Mouse (Mus musculus) forebrain, embryonic 12.5 days (tissue): ENCODE results near the gene A630089N07Rik. TPM values are rescaled to one million over a fixed set of nuclear protein-coding genes. Genes with fewer than 3 reads are reported as not detected.
A peak's percentile ranks its signal among the peaks of the same experiment; 100 is the strongest.
"Not testable (repeated sequence)": the region's sequence is repeated elsewhere in the genome, so short reads cannot be mapped to it uniquely, and the experiment has no call there.

Source experiments
- ATAC-seq: fragments of 200-750 bp; cut with Nextera tagmentation; 2 replicates; pipeline ENCODE4 v1.8.0; 2017; ENCODE audit warnings: moderate TSS enrichment; ENCODE audit not compliant: low FRiP score
- H3K27ac ChIP-seq: fragments of 300-500 bp; sonication (generic); 2 replicates; pipeline ENCODE4 v1.5.1; 2016; ENCODE audit warnings: mild to moderate bottlenecking
- H3K27me3 ChIP-seq: fragments of 300-500 bp; sonication (generic); 2 replicates; pipeline ENCODE4 v1.6.1; 2016; ENCODE audit warnings: mild to moderate bottlenecking
- H3K36me3 ChIP-seq: fragments of 300-500 bp; sonication (generic); replicated peaks from 2 replicates; pipeline ENCODE4 v1.6.1; 2016; ENCODE audit warnings: mild to moderate bottlenecking
- H3K4me1 ChIP-seq: fragments of 300-500 bp; sonication (generic); 2 replicates; pipeline ENCODE4 v1.6.1; 2016
- H3K4me2 ChIP-seq: fragments of 300-500 bp; sonication (generic); 2 replicates; pipeline ENCODE4 v1.6.1; 2016; ENCODE audit warnings: mild to moderate bottlenecking, moderate library complexity
- H3K4me3 ChIP-seq: fragments of 300-500 bp; sonication (generic); replicated peaks from 2 replicates; pipeline ENCODE4 v1.5.1; 2016; ENCODE audit warnings: mild to moderate bottlenecking
- H3K9ac ChIP-seq: fragments of 300-500 bp; sonication (generic); 2 replicates; pipeline ENCODE4 v1.6.1; 2016; ENCODE audit warnings: mild to moderate bottlenecking
- H3K9me3 ChIP-seq: fragments of 300-500 bp; sonication (generic); 2 replicates; pipeline ENCODE4 v1.6.1; 2016
- WGBS: fragments of 180-500 bp; shearing (Covaris S2); methylation state at CpG from one replicate; pipeline ENCODE4 v1.1.7; 2016; 5-methylcytosine and 5-hydroxymethylcytosine counted together
- polyA plus RNA-seq: library from polyadenylated mRNA; unstranded; fragments of >200 nt; fragmentation: Nextera tagmentation; extraction: Ambion mirVana; gene quantifications from 2 replicates; pipeline ENCODE4 v1.2.1, GENCODE M21; 2016

The A630089N07Rik gene
- 24.1 and 30.6 TPM in 2 replicates for polyA plus RNA-seq

- WGBS: under 1% methylated on average over 25 of the region's 25 CpGs
- H3K4me1 ChIP-seq, H3K36me3 ChIP-seq, H3K27me3 ChIP-seq, H3K9me3 ChIP-seq: not testable (repeated sequence)
- H3K4me3 ChIP-seq: peak within 1 kb of the TSS; percentile 74
- H3K9ac ChIP-seq: peak within 1 kb of the TSS; percentile 62
- H3K27ac ChIP-seq: peak within 1 kb of the TSS; percentile 82
- H3K4me2 ChIP-seq: peak within 1 kb of the TSS; percentile 65
- ATAC-seq: peak; percentile 98
Observed at GRCm38 (mm10) chr16:98081889-98082818, at the start of gene A630089N07Rik. A630089N07Rik (minus strand) TSS chr16:98082450.

- H3K9me3 ChIP-seq: peaks cover 4% of the 10 kb centered on the region
- no peak overlapping the region for H3K4me3 ChIP-seq
- no peaks in the 10 kb centered on the region for H3K36me3 ChIP-seq
- no peak for ATAC-seq
- H3K9ac ChIP-seq: no peak overlapping the region
- H3K4me2 ChIP-seq: no peak overlapping the region
- no peak overlapping the region for H3K27ac ChIP-seq
- no peaks in the 10 kb centered on the region for H3K27me3 ChIP-seq
- 97% methylated on average over 11 of the region's 11 CpGs for WGBS
- H3K4me1 ChIP-seq: no peaks in the 10 kb centered on the region
Observed at GRCm38 (mm10) chr16:98107109-98107508, 24.9 kb upstream of the A630089N07Rik start.

- H3K4me2 ChIP-seq: peak overlapping the region; percentile 65
- WGBS: under 1% methylated on average over 9 of the region's 9 CpGs
- H3K9me3 ChIP-seq, H3K36me3 ChIP-seq, H3K27me3 ChIP-seq, H3K4me1 ChIP-seq: not testable (repeated sequence)
- peak overlapping the region; percentile 82 for H3K27ac ChIP-seq
- peak overlapping the region; percentile 62 for H3K9ac ChIP-seq
- ATAC-seq: peak; percentile 70; the same call in 1 of the 2 replicates
- peak overlapping the region; percentile 74 for H3K4me3 ChIP-seq
Observed at GRCm38 (mm10) chr16:98081550-98081888, 731 bp downstream of the A630089N07Rik start.

- Histone ChIP-seq H3K27ac (peak overlapping the region; percentile 82), H3K9ac (0 out of 2 replicates have a peak overlapping the region, but pooled peaks have one; percentile 62), H3K4me3 (peak overlapping the region; percentile 74), H3K4me2 (peak overlapping the region; percentile 65)
- not testable (repeated sequence) for H3K36me3 ChIP-seq, H3K27me3 ChIP-seq, H3K4me1 ChIP-seq, H3K9me3 ChIP-seq, ATAC-seq
- 83% methylated on average over 1 of the region's 1 CpGs for WGBS
Observed at GRCm38 (mm10) chr16:98081140-98081539, 1.1 kb downstream of the A630089N07Rik start.

DNA sequence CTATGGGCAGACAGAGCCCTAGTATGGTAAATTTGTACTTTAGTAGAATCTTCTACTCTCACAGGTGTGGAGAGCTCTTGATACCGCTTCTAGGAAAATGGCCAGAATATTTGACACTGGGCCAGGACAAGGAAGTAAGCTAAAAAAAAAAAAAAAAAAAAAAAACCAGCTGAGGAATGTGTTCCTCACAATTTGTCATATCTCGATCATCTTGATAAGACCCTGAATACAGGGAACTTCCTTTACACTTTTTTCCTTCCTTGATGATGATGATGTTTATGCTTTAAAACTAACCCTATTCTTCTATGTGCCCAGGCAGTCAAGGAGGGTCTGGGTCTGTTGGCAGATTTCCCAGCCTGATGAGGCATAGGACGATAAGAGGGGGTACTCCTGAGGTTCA lies 2.9 kb downstream of the A630089N07Rik start:
- 94% methylated on average over 3 of the region's 3 CpGs for WGBS
- H3K27ac ChIP-seq, H3K4me3 ChIP-seq, H3K4me2 ChIP-seq, H3K9ac ChIP-seq, H3K4me1 ChIP-seq, H3K27me3 ChIP-seq, ATAC-seq: not testable (repeated sequence)
- peaks cover 11% of the 10 kb centered on the region for H3K36me3 ChIP-seq
- peaks cover 17% of the 10 kb centered on the region for H3K9me3 ChIP-seq

DNA sequence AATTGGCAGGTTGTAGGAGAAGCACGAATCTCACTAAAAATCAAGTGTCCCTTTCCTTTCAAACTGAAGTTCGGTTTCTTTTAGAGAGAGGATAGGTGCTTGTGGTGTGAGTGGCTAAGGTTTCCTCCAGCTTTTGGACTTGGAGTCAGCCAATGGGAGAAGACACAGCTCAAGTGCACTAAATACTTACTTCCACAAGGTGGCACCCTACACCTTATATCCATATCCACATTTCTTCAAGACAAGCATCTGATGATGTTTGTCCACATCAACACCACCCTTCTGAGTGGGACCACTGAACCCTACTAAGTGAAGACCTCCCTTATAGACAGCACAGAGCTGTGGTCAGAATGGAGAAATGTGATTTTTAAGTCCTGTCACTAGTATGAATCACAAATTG lies 40.6 kb downstream of the A630089N07Rik start:
- no peaks in the 10 kb centered on the region for H3K4me1 ChIP-seq
- no peak overlapping the region for H3K9ac ChIP-seq
- no peak overlapping the region for H3K27ac ChIP-seq
- 87% methylated on average over 2 of the region's 2 CpGs for WGBS
- no peak overlapping the region for H3K4me3 ChIP-seq
- H3K9me3 ChIP-seq: no peaks in the 10 kb centered on the region; the same call in 1 of the 2 replicates
- ATAC-seq: no peak
- no peaks in the 10 kb centered on the region for H3K27me3 ChIP-seq
- H3K36me3 ChIP-seq: peaks cover 15% of the 10 kb centered on the region
- no peak overlapping the region for H3K4me2 ChIP-seq

GRCm38 (mm10) chr16:98034971-98035370 lies 47.3 kb downstream of the A630089N07Rik start:
- not testable (repeated sequence) for H3K9me3 ChIP-seq, H3K4me3 ChIP-seq, H3K9ac ChIP-seq, H3K4me2 ChIP-seq, ATAC-seq, H3K27ac ChIP-seq, H3K36me3 ChIP-seq, H3K27me3 ChIP-seq, H3K4me1 ChIP-seq
- 97% methylated on average over 2 of the region's 2 CpGs for WGBS

DNA sequence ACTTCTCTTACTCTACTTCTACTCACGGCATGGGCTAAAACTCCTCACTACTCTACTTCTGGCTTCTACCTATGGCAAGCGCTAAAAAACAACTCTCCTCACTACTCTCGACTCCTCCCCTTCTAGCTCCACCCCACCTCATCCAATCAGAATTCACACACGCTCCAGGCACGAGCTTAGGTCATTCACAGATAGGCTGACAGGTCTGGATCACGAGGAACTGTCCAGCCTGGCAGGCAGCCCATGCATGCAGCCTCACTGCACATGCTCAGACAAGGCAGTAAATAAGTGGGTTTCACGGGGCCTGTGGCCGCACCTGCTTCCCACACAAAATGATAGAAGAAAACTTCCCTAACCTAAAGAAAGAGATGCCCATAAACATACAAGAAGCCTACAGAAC lies 56.1 kb downstream of the A630089N07Rik start:
- H3K9ac ChIP-seq, H3K4me3 ChIP-seq, H3K4me1 ChIP-seq, H3K27me3 ChIP-seq, ATAC-seq, H3K4me2 ChIP-seq, H3K36me3 ChIP-seq, H3K27ac ChIP-seq: not testable (repeated sequence)
- H3K9me3 ChIP-seq: peaks cover 20% of the 10 kb centered on the region; the same call in 1 of the 2 replicates
- 85% methylated on average over 8 of the region's 8 CpGs for WGBS

DNA sequence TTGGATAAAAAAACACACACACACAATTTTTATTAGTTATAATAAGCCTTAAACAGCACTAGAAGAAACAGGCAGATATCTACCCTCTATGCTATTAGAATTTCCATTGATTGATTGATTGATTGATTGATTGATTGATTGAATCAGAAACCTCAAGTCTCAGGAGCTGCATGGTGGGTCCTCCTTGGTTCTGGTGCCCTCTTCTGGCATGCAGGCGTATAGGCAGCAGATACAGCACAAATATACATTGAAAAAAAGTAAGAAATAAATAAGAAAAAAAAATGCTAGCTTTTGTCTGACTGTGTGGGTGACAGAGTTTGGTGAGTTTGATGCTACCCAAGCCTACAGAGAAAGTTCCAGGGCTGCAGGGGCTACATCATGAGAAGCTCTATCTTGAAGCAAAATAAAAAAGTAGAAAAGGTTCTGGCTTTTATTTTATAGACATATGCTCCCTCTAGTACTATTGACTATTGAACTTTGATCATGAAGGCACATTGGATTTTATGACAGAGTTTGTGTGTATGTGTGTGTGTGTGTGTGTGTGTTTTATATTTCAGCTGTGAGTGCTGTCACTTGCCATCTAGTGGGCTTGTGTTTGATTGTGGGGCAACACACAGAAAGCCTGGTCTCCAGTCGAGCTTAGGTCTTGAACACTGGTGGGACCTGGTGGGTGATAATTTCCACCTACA lies 59.4 kb downstream of the A630089N07Rik start:
- peaks cover 15% of the 10 kb centered on the region for H3K36me3 ChIP-seq
- H3K4me1 ChIP-seq: no peaks in the 10 kb centered on the region
- peaks cover 20% of the 10 kb centered on the region for H3K9me3 ChIP-seq
- no peak overlapping the region for H3K27ac ChIP-seq
- no peak for ATAC-seq
- H3K9ac ChIP-seq: no peak overlapping the region
- WGBS: 86% methylated on average over 2 of the region's 2 CpGs
- no peaks in the 10 kb centered on the region for H3K27me3 ChIP-seq
- H3K4me3 ChIP-seq: no peak overlapping the region
- no peak overlapping the region for H3K4me2 ChIP-seq

GRCm38 (mm10) chr16:98022081-98022480 lies 60.2 kb downstream of the A630089N07Rik start:
- H3K4me1 ChIP-seq: no peaks in the 10 kb centered on the region
- no peak overlapping the region for H3K9ac ChIP-seq
- ATAC-seq: no peak
- H3K27me3 ChIP-seq: no peaks in the 10 kb centered on the region
- H3K4me3 ChIP-seq: no peak overlapping the region
- WGBS: 92% methylated on average over 3 of the region's 3 CpGs
- no peak overlapping the region for H3K27ac ChIP-seq
- no peak overlapping the region for H3K4me2 ChIP-seq
- H3K9me3 ChIP-seq: peaks cover 27% of the 10 kb centered on the region
- H3K36me3 ChIP-seq: peaks cover 22% of the 10 kb centered on the region

GRCm38 (mm10) chr16:97997383-97997731 lies 84.9 kb downstream of the A630089N07Rik start:
- Histone ChIP-seq H3K9me3 (peaks cover 14% of the 10 kb centered on the region; the same call in 1 of the 2 replicates), H3K4me2 (peak overlapping the region; percentile 81), H3K4me3 (peak overlapping the region; percentile 57), H3K9ac (peak overlapping the region; percentile 54), H3K4me1 (peaks cover 13% of the 10 kb centered on the region)
- ATAC-seq, H3K27ac ChIP-seq, H3K27me3 ChIP-seq, H3K36me3 ChIP-seq: not testable (repeated sequence)
- WGBS: 0% methylated on average over 8 of the region's 8 CpGs

- H3K9me3 ChIP-seq: peaks cover 9% of the 10 kb centered on the region; the same call in 1 of the 2 replicates
- WGBS: 2% methylated on average over 22 of the region's 22 CpGs
- H3K9ac ChIP-seq: peak within 1 kb of the TSS; percentile 54
- peaks cover 3% of the 10 kb centered on the region; the same call in 1 of the 2 replicates for H3K27me3 ChIP-seq
- 0 out of 2 replicates have a peak within 1 kb of the TSS, but pooled peaks have one; percentile 31 for H3K27ac ChIP-seq
- H3K36me3 ChIP-seq: no peaks in the 10 kb centered on the region
- ATAC-seq: peak; percentile 99
- peaks cover 13% of the 10 kb centered on the region for H3K4me1 ChIP-seq
- H3K4me2 ChIP-seq: peak within 1 kb of the TSS; percentile 81
- H3K4me3 ChIP-seq: peak within 1 kb of the TSS; percentile 57
Observed at GRCm38 (mm10) chr16:97996616-97997382, 85.5 kb downstream of the A630089N07Rik start, which contains the start of gene B230307C23Rik. B230307C23Rik (plus strand) TSS chr16:97997315.
